Mouse (Mus musculus): ENCODE results near the gene Rab11fip5. TPM values are rescaled to one million over a fixed set of nuclear protein-coding genes. Genes with fewer than 3 reads are reported as not detected.

The Rab11fip5 gene
- total RNA-seq (2023): 1.6 TPM

DNA sequence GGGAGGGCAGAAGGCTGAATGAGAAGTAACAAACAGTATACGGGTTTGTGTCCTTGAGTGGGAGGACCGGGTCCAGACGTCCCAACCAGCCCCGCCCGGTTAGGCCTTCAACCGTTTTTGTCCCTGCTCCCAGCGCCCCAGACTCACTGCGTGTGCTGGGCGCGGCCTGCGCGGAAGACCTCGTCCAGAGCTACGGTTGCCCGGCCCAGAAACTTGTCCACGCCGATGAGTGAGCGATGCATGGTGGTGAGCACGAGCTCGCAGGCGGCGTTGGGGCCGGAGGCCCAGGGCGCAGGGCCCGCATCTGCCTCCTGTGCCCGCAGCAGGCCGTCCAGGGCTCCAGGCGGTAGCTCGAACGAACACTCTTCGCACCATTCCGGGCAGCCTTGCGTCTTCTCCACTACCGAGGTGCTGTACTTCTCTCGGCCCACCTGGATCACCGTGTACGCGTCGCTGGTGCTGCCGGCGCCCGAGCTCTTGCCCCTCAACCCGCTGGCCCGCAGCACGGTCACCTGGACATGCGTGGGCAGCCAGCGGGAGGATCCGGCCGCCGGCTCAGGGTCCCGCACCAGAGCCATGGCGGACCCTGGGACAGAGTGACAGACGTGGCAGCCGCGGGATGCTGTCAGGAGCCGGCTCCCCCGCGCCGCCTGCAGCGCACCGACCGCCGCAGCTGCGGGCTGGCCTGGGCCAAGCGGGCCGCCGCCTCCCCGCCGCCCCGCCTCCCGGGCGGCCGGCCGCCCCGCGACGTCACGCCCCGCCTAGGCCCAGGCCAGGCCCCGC lies at the start of gene Rab11fip5:
TSS of gene Rab11fip5 (minus strand) at position 684 of the 783 bp plus-strand sequence.

DNA sequence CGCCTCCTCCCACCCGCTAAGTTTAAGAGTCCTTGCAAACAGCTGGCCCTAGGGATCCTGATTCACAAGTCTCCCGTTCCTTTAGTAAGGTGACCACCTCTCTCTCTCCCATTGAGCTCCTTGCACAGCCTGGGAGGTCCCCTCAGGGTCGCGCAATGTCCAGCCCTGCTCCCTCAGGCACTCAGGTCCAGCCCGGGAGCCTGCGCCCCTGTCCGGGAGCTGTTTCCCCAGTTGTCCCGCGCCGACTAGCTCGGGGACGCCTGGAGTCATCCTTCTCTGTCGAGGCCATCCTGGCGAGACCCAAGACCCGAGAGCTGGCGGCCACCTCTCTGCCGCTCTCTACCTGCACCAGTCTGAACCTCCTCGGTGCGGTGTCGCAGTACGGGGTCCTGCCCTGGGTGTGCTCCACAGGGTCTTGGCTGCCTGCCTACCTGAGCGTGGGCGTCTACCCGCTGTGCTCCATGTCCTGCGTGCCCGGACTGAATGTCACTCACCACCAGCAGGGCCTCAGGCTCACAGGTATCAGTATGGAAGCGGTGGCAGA lies 49.5 kb upstream of the Rab11fip5 start, which contains the start of gene Noto:
TSS of gene Noto (plus strand) at position 51 of the 544 bp plus-strand sequence.

DNA sequence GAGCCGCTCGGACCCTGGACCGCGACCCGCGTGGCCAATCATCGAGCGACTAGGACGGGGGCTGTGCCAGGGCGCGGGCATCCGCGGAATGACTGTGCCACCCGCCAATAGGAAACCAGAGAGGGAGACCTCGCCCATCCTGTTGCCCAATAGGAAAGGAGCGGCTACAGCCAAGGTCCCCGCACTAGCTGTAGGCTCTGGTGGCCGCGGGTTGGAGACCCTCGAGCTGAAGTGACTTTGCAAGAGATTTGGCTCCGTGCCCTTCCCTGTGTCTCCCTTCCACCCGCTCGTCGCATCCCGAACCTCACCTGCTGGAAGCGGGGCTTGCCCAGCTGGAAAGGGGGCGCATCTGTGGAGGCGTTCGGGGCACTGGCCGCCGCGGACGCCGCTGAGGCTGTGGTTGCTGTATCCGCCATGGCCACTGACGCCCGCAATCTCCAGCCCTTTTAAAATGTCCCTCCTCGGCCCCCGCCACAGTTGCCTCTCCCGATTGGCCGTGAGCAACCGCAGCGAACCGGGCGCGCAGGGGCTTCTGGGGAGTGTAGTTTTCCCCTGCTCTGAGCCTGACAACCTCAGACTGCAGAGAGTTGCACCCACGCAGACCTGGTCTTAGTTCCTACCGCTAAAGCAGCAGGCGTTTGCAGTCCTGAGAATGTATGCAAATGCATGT lies 41.3 kb downstream of the Rab11fip5 start, which contains the start of gene Sfxn5:
TSS of gene Sfxn5 (minus strand) at position 423 of the 670 bp plus-strand sequence.

Other genes with a start within 250 kb of the Rab11fip5 start
- 31.9 TPM for gene Spr, start 236.9 kb downstream of the Rab11fip5 start, total RNA-seq (2023)
- gene Emx1, start 187.2 kb downstream of the Rab11fip5 start, total RNA-seq (2023): not detected
- gene Sfxn5, start 41.2 kb downstream of the Rab11fip5 start, total RNA-seq (2023): 5.7 TPM
- not detected for gene Noto, start 49.3 kb upstream of the Rab11fip5 start, total RNA-seq (2023)
- gene Smyd5, start 57.4 kb upstream of the Rab11fip5 start, total RNA-seq (2023): 46.2 TPM
- gene Cct7, start 76.9 kb upstream of the Rab11fip5 start, total RNA-seq (2023): 191 TPM
- 21.3 TPM for gene Pradc1, start 77.3 kb upstream of the Rab11fip5 start, total RNA-seq (2023)
- not detected for gene Fbxo41, start 128.4 kb upstream of the Rab11fip5 start, total RNA-seq (2023)
- gene Egr4, start 139.0 kb upstream of the Rab11fip5 start, total RNA-seq (2023): 0.26 TPM
- gene Alms1, start 212.9 kb upstream of the Rab11fip5 start, total RNA-seq (2023): 4.2 TPM